Mouse (Mus musculus): ENCODE results near the gene Galnt3.

GRCm38 (mm10) chr2:66041203-66041916 lies 83.4 kb downstream of the Galnt3 start:
- TF ChIP-seq CTCF (IDR thresholded peaks at IDR 0.05) (no peak), EP300 (IDR thresholded peaks at IDR 0.05) (no peak)
